Mouse (Mus musculus) gastrocnemius, adult 18-20 months (tissue): ENCODE measurements around the gene Il6st. TPM values are rescaled to one million over a fixed set of nuclear protein-coding genes. Genes with fewer than 3 reads are reported as not detected.

Experiments
- DNase-seq: peaks from one replicate; pipeline ENCODE4 v3.0.0; 2021; ENCODE audit warnings: low spot score
- total RNA-seq, 2 experiments: library from RNA; stranded (reverse); gene quantifications; 2 replicates each; pipeline ENCODE4 v1.2.3; 2021

Gene Il6st
- total RNA-seq, 2 experiments from 2014 or later = 162 to 172 TPM

DNA sequence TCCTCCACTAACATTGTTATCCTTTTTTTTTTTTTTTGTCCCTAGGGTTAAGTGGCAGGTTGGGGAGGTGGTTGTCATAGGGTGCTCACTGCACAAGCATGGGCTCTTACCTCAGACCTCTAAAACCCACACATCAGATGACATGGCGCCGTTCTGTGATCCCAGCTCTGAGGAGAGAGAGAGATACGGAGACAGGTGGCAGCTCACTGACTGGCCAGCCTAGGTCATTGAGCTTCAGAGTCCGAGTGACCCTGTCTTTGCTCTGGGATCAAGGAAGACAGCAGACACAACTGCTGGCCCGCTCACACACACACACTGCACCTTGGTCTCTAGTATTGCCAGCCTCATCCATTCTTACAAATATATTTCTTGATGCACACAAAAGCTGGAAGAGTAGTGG, 18.7 kb downstream of the Il6st start:
- DNase-seq = no peak

- DNase-seq = no peak
These were observed 19.1 kb downstream of the Il6st start for GRCm38 (mm10) chr13:112483015-112483414.

DNA sequence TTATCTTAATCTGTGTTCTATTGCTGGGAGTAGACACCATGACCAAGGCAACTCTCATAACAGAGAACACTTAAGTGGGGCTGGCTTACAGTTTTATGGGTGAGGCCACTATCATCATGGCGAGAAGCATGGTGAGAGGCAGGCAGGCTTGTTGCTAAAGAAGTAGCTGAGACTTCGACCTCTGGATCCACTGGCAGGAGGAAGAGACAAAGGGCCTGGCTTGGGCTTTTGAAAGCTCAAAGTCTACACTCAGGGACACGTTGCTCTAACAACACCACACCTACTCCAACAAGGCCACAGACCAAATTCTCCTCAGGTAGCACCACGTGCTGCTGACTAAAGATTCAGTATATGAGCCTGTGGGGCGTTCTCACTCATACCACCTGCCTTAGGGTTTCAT, 22.4 kb downstream of the Il6st start:
- no peak for DNase-seq

- no peak for DNase-seq
These were observed 22.8 kb downstream of the Il6st start for GRCm38 (mm10) chr13:112486676-112487075.

DNA sequence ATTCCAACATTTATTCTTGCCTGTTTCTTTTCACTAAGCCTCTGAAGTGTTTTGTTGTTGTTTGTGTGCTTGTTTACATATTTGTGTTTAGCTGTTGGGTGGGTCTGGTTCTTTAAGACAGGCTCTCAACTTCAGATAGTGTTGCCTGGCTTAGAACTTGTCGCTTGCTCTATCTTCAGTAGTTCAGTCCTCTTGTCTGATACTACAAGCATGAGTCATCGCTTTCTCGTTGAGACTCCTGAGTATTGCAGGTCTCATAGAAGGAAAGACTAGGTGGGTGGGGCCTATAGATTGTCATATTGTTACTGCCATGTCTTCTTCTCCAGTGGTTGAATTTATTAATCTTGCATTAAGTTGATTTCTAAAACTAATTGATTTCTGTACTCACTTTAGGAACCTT, 26.2 kb downstream of the Il6st start:
- no peak for DNase-seq

GRCm38 (mm10) chr13:112491636-112492284, 27.9 kb downstream of the Il6st start:
- no peak for DNase-seq

DNA sequence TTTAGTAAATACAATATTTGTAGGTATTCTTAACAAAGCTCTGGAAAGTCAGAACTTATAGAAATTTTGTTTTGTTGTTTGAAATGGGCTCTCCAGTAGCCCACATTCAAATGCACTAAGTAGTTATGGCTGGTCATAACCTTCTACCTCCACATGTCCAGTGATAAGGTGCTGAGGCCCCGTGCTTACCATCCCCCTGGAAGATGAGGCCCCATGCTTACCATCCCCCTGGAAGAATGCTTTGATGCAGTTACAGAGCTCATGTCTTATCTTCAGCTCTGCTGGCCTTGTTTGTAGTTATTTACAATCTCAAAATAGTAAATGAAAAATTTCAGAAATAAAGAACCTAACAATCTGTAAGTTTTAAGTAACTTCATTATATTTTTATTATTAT, 28.4 kb downstream of the Il6st start:
- no peak for DNase-seq

- no peak for DNase-seq
These were observed 30.7 kb downstream of the Il6st start for GRCm38 (mm10) chr13:112494590-112494989.

GRCm38 (mm10) chr13:112500027-112500426, 36.2 kb downstream of the Il6st start:
- no peak for DNase-seq

DNA sequence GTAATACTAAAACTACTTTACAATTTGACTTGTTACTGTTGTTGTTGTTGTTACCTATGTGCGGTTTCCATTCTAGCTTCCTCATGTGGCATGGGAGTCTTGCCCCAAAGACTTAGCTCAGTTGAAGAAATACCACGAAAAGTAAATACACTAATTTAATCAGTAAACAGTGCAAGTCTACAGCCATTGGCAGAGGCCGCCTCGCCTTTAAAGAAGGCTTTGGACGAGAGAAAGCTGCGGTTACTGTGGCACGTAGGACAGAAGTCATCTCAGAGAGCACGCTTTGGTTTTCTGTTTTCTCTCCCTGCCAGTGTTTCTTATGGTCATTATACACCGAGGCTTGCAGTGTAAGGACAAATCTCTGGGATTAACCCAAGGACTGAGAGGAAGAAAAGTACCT, 36.6 kb downstream of the Il6st start:
- no peak for DNase-seq

DNA sequence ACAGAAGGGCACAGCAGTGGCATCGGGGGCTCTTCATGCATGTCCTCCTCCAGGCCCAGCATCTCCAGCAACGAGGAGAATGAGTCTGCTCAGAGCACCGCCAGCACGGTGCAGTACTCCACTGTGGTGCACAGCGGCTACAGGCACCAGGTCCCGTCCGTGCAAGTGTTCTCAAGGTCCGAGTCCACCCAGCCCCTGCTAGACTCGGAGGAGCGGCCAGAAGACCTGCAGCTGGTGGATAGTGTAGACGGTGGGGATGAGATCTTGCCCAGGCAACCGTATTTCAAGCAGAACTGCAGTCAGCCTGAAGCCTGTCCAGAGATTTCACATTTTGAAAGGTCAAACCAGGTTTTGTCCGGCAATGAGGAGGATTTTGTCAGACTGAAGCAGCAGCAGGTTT, 40.0 kb downstream of the Il6st start:
- DNase-seq = no peak

- no peak for DNase-seq
These were observed 41.6 kb downstream of the Il6st start for GRCm38 (mm10) chr13:112505436-112505835.

- DNase-seq = no peak
These were observed 42.9 kb downstream of the Il6st start for GRCm38 (mm10) chr13:112506766-112507165.

DNA sequence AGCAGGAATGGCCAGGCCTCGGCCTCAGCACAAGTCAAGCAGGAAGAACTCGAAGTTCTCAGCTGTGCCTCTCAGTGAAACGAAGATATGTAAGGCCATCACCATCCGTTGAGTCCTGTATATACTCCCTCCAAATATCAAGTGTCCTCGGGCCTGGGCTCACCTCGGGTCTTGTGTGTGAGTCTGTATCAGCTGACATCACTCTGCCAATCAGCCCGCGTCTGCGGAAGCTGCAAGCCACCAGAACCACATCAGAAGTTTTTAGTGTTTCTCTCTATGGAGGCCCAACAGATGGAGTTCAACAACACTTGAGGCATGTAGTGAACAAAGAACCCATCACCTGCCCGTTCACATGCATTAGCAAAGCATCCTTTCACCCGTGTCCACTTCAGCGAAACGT, 43.8 kb downstream of the Il6st start:
- no peak for DNase-seq

DNA sequence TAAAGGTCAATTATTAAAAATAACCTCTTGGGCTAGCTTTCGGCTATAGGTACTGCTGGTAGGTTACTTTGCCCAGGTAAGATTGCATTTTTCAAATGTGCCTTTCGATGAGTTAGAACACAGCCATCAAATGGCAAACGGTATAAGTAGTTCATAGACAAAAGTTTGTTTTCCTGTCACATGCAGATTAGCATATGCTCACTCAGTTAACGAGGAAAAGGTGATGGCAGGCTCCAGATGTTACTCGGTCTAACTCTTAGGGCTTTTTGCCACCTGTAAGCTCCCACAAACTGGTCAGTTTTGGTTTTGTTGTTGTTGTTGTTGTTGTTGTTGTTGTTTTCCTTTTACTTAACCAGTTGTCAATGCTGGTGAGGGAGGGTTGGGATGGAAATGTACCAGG, 44.6 kb downstream of the Il6st start:
- no peak for DNase-seq

DNA sequence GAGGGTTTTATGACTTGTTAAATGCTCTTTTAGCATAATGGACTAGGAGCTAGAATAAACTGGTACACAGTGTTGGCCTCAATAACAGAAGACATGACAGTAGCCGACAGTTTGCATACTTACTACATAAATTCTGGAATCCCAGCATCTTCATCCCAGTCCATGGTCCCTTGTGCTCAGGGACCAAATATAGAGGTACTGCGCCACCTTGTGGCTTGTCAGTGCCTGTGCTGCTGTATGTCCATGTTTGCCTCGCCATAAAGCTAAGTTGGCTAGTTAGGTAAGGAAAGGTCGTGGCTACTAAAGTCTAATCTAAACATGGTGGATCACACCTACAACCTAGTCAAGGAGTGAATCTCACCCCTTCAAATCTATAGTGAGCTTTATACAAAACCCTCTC, 45.6 kb downstream of the Il6st start:
- peak; percentile 56 for DNase-seq

- no peak for DNase-seq
These were observed 46.8 kb downstream of the Il6st start for GRCm38 (mm10) chr13:112510437-112511212.

DNA sequence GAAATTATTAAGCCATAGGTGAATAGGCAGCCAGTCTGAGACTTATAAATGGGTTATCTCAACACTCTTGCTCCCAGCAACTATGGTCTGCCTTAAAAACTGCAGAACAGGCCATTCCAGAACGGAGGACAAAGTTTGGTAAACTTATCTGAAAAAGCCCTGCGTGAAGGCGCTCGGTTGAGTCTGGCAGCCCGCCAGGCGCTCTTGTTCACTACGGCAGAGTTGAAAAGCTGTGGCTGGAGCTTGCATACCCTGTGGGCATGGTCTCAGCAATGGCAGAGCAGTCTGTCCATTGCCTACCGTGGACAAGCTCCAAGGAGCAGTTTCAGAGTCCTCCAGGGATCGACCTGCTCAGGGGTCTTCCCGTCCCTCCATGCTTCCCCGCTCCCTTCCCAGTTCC, 47.4 kb downstream of the Il6st start:
- DNase-seq = no peak

DNA sequence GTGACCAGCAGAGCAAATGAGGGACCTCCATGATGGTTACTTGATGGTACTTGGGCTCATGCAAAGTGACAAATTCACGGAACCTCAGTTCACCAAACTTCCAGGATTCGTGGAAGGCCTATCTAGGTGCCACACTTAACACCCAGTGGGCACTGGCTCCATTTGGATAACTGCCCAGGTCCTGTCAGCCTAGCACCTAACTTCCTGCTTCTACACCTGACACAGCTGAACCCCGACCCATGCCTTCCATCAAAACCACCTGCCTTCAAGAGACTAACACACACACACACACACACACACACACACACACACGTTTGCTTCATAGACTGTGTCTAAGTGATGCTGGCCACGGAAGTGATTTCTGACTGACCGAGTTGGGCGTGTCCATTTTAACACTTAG, 47.9 kb downstream of the Il6st start:
- DNase-seq = no peak

DNA sequence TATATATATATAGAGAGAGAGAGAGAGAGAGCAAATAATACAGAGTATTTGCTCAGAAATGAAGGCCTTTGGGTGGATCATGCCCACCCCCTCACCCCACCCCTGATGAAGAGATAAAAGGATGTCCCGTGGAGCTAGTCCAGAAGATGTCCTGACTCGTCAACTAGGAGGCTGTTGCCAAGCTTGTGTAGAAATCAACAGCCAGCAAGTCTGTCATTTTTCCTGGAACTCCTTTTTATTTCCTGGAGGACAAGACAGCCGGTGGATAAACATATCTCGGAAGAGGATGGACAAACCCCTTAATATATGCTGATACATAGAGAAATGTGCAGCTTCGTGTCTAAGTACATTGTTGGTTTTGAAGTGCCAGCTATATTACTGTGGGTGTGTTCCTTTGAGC, 49.0 kb downstream of the Il6st start:
- no peak for DNase-seq

- no peak for DNase-seq
These were observed 50.7 kb downstream of the Il6st start for GRCm38 (mm10) chr13:112514546-112514945.

DNA sequence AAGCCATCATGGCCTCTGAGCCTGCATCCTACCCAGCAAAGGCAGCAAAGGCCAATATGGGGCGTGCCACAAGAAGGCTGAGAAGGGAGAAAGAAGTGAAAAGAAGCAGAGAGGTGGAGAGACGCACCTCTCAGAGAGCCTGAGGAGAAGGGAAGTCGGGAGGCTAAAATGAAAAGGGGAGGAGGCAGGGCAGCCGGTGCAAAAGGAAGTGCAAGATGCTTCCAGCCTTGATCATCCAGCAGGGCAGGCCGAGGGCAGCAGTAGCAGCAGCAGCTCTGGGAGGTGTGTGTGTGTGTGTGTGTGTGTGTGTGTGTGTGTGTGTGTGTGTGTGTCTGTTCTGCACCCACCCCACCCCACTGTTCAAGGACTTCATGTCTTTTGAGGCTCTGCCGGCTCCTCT, 58.4 kb downstream of the Il6st start:
- DNase-seq = no peak

GRCm38 (mm10) chr13:112522896-112523295, 59.0 kb downstream of the Il6st start:
- no peak for DNase-seq
